8 mouse cellular contexts compared by ENCODE assay signal in genomic region chr11:98717904-98718303, GRCm38 (mm10). TPM values are rescaled to one million over a fixed set of nuclear protein-coding genes. Genes with fewer than 3 reads are reported as not detected.
A peak's percentile ranks its signal among the peaks of the same experiment; 100 is the strongest.
DNase-seq lines count a peak whose midpoint lies in the region; ATAC-seq and TF ChIP-seq lines count a peak whose summit lies in the region.

No protein-coding gene starts in this region.

- DNase-seq in heart, adult 18-20 months, result peak; percentile 75 to 82
- DNase-seq in adrenal gland, postnatal 10 days, result peak; percentile 89
- DNase-seq in heart, adult 9 months (ENCODE audit: low spot score in 2 of 2), result peak; percentile 60 to 72
- peak; percentile 88 to 89 for DNase-seq in layer of hippocampus, postnatal 10 days (ENCODE audit: low spot score in 2 of 2)
- peak; percentile 80 for DNase-seq in lung, postnatal 14 days

- H3K9me3 ChIP-seq in heart, embryonic 12.5 days (replicated peaks), result no peaks in the 10 kb centered on the region
- H3K9me3 ChIP-seq in embryonic facial prominence, embryonic 12.5 days, result no peaks in the 10 kb centered on the region

- no peaks in the 10 kb centered on the region for H3K27me3 ChIP-seq in heart, embryonic 12.5 days (replicated peaks)
- no peaks in the 10 kb centered on the region for H3K27me3 ChIP-seq in embryonic facial prominence, embryonic 12.5 days
- H3K27me3 ChIP-seq in small intestine, adult 2 months (ENCODE audit: control insufficient read depth, insufficient read depth, low read length), result no peaks in the 10 kb centered on the region

- no peak overlapping the region for H3K4me2 ChIP-seq in heart, embryonic 12.5 days
- no peak overlapping the region for H3K4me2 ChIP-seq in embryonic facial prominence, embryonic 12.5 days (replicated peaks)

- no peak overlapping the region for H3K9ac ChIP-seq in heart, embryonic 12.5 days
- H3K9ac ChIP-seq in embryonic facial prominence, embryonic 12.5 days, result no peak overlapping the region; the same call in 1 of the 2 replicates

- no peak for TF ChIP-seq POLR2A in small intestine, adult 2 months (IDR thresholded peaks at IDR 0.05; ENCODE audit: low read depth, low read length)

- H3K36me3 ChIP-seq in heart, embryonic 12.5 days, result peaks cover 57% of the 10 kb centered on the region
- peaks cover 57% of the 10 kb centered on the region for H3K36me3 ChIP-seq in embryonic facial prominence, embryonic 12.5 days
- H3K36me3 ChIP-seq in small intestine, adult 2 months (ENCODE audit: control insufficient read depth, insufficient read depth, low read length), result peaks cover 25% of the 10 kb centered on the region

- H3K27ac ChIP-seq in heart, embryonic 12.5 days (ENCODE audit: poor library complexity, severe bottlenecking), result no peak overlapping the region
- 0 out of 2 replicates have a peak overlapping the region, but pooled peaks have one; percentile 0 for H3K27ac ChIP-seq in embryonic facial prominence, embryonic 12.5 days
- no peak overlapping the region for H3K27ac ChIP-seq in small intestine, adult 2 months (ENCODE audit: insufficient read depth, low read depth, low read length)

- no peak for ATAC-seq in heart, embryonic 12.5 days (ENCODE audit: insufficient number of reproducible peaks, low FRiP score)
- ATAC-seq in embryonic facial prominence, embryonic 12.5 days (ENCODE audit: insufficient number of reproducible peaks, insufficient read depth, low FRiP score, low TSS enrichment), result no peak

- peaks cover 22% of the 10 kb centered on the region for H3K4me1 ChIP-seq in heart, embryonic 12.5 days (replicated peaks)
- H3K4me1 ChIP-seq in embryonic facial prominence, embryonic 12.5 days, result peaks cover 7% of the 10 kb centered on the region; the same call in 1 of the 2 replicates
- H3K4me1 ChIP-seq in small intestine, adult 2 months (ENCODE audit: control insufficient read depth, insufficient read depth, insufficient read length, low read length), result peaks cover 2% of the 10 kb centered on the region; the same call in 1 of the 2 replicates

- peak; percentile 82 for TF ChIP-seq CTCF in small intestine, adult 2 months (IDR thresholded peaks at IDR 0.05; ENCODE audit: extremely low read depth, insufficient read length, insufficient replicate concordance, low read depth, low read length)

- 25% methylated on average over 13 of the region's 13 CpGs for WGBS in heart, embryonic 12.5 days
- WGBS in embryonic facial prominence, embryonic 12.5 days, result 19% methylated on average over 13 of the region's 13 CpGs
- WGBS in small intestine, adult 2 months, result 22% methylated on average over 13 of the region's 13 CpGs

- H3K4me3 ChIP-seq in heart, embryonic 12.5 days, result no peak overlapping the region
- H3K4me3 ChIP-seq in embryonic facial prominence, embryonic 12.5 days, result no peak overlapping the region
- no peak overlapping the region for H3K4me3 ChIP-seq in small intestine, adult 2 months (ENCODE audit: low read depth, low read length)

RNA-seq across cellular contexts. Expression of gene Med24, which starts 11.3 kb away (rescaled TPM):
- 10 to 100 TPM; 42.0 to 44.2 TPM for total RNA-seq in heart, adult 18-20 months (2021)
- polyA plus RNA-seq in heart, embryonic 12.5 days (2016; fragmentation: Nextera tagmentation; extraction: Ambion mirVana), result 45.9 and 48.1 TPM in 2 replicates
- 10 to 100 TPM; 40.4 to 58.0 TPM for total RNA-seq in adrenal gland, postnatal 10 days (2021)
- polyA plus RNA-seq in embryonic facial prominence, embryonic 12.5 days (2016; fragmentation: Nextera tagmentation; extraction: Ambion mirVana), result 70.4 and 73.6 TPM in 2 replicates
- 100 to 1,000 TPM in 1 of 2 experiments, 10 to 100 TPM in 1; 93.8 to 103 TPM for total RNA-seq in layer of hippocampus, postnatal 10 days (2021)
- 23.8 and 49.5 TPM in 2 replicates for polyA plus RNA-seq in small intestine, adult 2 months (2012; rRNA removed)

RNA-seq across cellular contexts. Expression of gene Csf3, which starts 16.8 kb away (rescaled TPM):
- not detected for total RNA-seq in heart, adult 18-20 months (2021)
- not detected in 2 replicates for polyA plus RNA-seq in heart, embryonic 12.5 days (2016; fragmentation: Nextera tagmentation; extraction: Ambion mirVana)
- total RNA-seq in adrenal gland, postnatal 10 days (2021), result not detected
- not detected in 2 replicates for polyA plus RNA-seq in embryonic facial prominence, embryonic 12.5 days (2016; fragmentation: Nextera tagmentation; extraction: Ambion mirVana)
- not detected for total RNA-seq in layer of hippocampus, postnatal 10 days (2021)
- polyA plus RNA-seq in small intestine, adult 2 months (2012; rRNA removed), result 0.10 TPM in 1 of 2 replicates, not detected in the other

RNA-seq across cellular contexts. Expression of gene Thra, which starts 22.5 kb away (rescaled TPM):
- 100 to 1,000 TPM in 1 of 2 experiments, 10 to 100 TPM in 1; 99.7 to 103 TPM for total RNA-seq in heart, adult 18-20 months (2021)
- polyA plus RNA-seq in heart, embryonic 12.5 days (2016; fragmentation: Nextera tagmentation; extraction: Ambion mirVana), result 27.0 and 29.8 TPM in 2 replicates
- 100 to 1,000 TPM; 135 to 184 TPM for total RNA-seq in adrenal gland, postnatal 10 days (2021)
- 29.1 and 34.3 TPM in 2 replicates for polyA plus RNA-seq in embryonic facial prominence, embryonic 12.5 days (2016; fragmentation: Nextera tagmentation; extraction: Ambion mirVana)
- 1,000 to 10,000 TPM; 1,331 to 1,411 TPM for total RNA-seq in layer of hippocampus, postnatal 10 days (2021)
- polyA plus RNA-seq in small intestine, adult 2 months (2012; rRNA removed), result 46.5 and 128 TPM in 2 replicates

RNA-seq across cellular contexts. Expression of gene Psmd3, which starts 35.5 kb away (rescaled TPM):
- total RNA-seq in heart, adult 18-20 months (2021), result 100 to 1,000 TPM in 1 of 2 experiments, 10 to 100 TPM in 1; 99.2 to 107 TPM
- 184 and 190 TPM in 2 replicates for polyA plus RNA-seq in heart, embryonic 12.5 days (2016; fragmentation: Nextera tagmentation; extraction: Ambion mirVana)
- total RNA-seq in adrenal gland, postnatal 10 days (2021), result 100 to 1,000 TPM; 111 to 123 TPM
- polyA plus RNA-seq in embryonic facial prominence, embryonic 12.5 days (2016; fragmentation: Nextera tagmentation; extraction: Ambion mirVana), result 246 and 248 TPM in 2 replicates
- total RNA-seq in layer of hippocampus, postnatal 10 days (2021), result 100 to 1,000 TPM; 127 to 130 TPM
- 86.4 and 139 TPM in 2 replicates for polyA plus RNA-seq in small intestine, adult 2 months (2012; rRNA removed)

RNA-seq across cellular contexts. Expression of gene Gsdma, which starts 53.8 kb away (rescaled TPM):
- total RNA-seq in heart, adult 18-20 months (2021), result under 1 TPM; 0.10 TPM
- not detected in 2 replicates for polyA plus RNA-seq in heart, embryonic 12.5 days (2016; fragmentation: Nextera tagmentation; extraction: Ambion mirVana)
- total RNA-seq in adrenal gland, postnatal 10 days (2021), result not detected
- polyA plus RNA-seq in embryonic facial prominence, embryonic 12.5 days (2016; fragmentation: Nextera tagmentation; extraction: Ambion mirVana), result 0.05 TPM in 1 of 2 replicates, not detected in the other
- not detected for total RNA-seq in layer of hippocampus, postnatal 10 days (2021)
- polyA plus RNA-seq in small intestine, adult 2 months (2012; rRNA removed), result 0.25 and 0.41 TPM in 2 replicates

Comparison
In these comparisons a context has a peak if more than half of its experiments do, and no peak if none do; other contexts are left out.
1. RNA of gene Thra, which starts 22.5 kb away (total RNA-seq): 1,331 to 1,411 TPM in layer of hippocampus, postnatal 10 days; 135 to 184 TPM in adrenal gland, postnatal 10 days and 99.7 to 103 TPM in heart, adult 18-20 months; every median in the first group is over 4 times any median in the second.
2. Peak in every context shown above with its lines, with median percentiles within 50 percentile points of each other: DNase-seq.